Mouse (Mus musculus) embryonic fibroblast, embryonic 13.5 days (primary cell): ENCODE results near the gene Olfr555. TPM values are rescaled to one million over a fixed set of nuclear protein-coding genes. Genes with fewer than 3 reads are reported as not detected.

Experiments
- H3K27ac ChIP-seq: 2 replicates; pipeline ENCODE4 v1.5.1; 2012; ENCODE audit warnings: low read length, control low read depth, inconsistent platforms; ENCODE audit not compliant: insufficient read depth
- H3K4me1 ChIP-seq: 2 replicates; pipeline ENCODE4 v1.6.1; 2011; ENCODE audit warnings: low read length; ENCODE audit not compliant: control insufficient read depth, insufficient read depth
- H3K4me3 ChIP-seq: 2 replicates; pipeline ENCODE4 v1.5.1; 2011; ENCODE audit warnings: mild to moderate bottlenecking, control low read depth, low read length; ENCODE audit not compliant: insufficient read depth
- CTCF ChIP-seq: IDR thresholded peaks from 2 replicates; pipeline ENCODE4 v1.5.1; 2011; ENCODE audit warnings: mild to moderate bottlenecking, control low read depth, low read length, moderate library complexity, borderline replicate concordance; ENCODE audit not compliant: insufficient read depth
- POLR2A ChIP-seq: IDR thresholded peaks from 2 replicates; pipeline ENCODE4 v1.6.1; 2011; ENCODE audit warnings: low read depth, mild to moderate bottlenecking, control low read depth, low read length, moderate library complexity
- polyA plus RNA-seq: library from polyadenylated mRNA; stranded (reverse); fragments of >200 nt; gene quantifications from 2 replicates; pipeline ENCODE4 v1.2.4, GENCODE M21; 2011; ENCODE audit warnings: low read depth; ENCODE audit not compliant: missing spikeins, insufficient read length

Olfr555 gene
- polyA plus RNA-seq, 1 experiment = not detected

DNA sequence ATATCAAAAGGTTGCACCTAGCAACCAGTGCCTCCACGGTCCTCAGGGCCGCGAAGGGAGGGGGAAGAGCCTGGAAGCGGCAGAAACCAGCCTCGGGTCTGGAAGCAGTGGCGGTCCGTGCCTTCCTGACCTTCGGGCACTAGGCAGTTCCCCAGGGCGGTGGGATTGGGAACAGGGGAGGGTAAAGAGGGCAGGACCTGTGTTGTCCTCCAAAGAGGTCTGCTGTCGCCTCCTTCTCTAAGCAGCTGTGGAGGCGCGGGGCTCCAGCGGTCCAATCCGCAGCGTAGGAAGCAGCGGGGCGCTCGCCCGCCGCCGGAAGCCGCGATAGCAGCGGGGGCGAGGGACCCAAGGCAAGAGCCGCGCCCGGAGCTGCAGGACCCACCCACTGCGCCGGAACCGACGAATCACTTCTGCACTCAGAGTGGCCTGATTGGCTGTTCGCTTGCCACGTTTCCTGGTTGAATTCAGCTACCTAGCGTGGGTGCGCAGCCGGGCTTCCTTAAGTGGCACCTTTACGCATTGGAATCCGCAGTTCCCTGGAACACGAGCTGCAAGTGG lies 28.4 kb downstream of the Olfr555 start, which contains the start of gene Trim68:
Gene Trim68, minus strand, starts transcription at position 384 of the 558 bp plus-strand sequence.
- TF ChIP-seq CTCF (no peak), POLR2A (peak; percentile 63)
- Histone ChIP-seq H3K27ac (peak within 1 kb of the TSS; percentile 54; the same call in 1 of the 2 replicates), H3K4me1 (no peaks in the 10 kb centered on the region), H3K4me3 (peak within 1 kb of the TSS; percentile 66)

DNA sequence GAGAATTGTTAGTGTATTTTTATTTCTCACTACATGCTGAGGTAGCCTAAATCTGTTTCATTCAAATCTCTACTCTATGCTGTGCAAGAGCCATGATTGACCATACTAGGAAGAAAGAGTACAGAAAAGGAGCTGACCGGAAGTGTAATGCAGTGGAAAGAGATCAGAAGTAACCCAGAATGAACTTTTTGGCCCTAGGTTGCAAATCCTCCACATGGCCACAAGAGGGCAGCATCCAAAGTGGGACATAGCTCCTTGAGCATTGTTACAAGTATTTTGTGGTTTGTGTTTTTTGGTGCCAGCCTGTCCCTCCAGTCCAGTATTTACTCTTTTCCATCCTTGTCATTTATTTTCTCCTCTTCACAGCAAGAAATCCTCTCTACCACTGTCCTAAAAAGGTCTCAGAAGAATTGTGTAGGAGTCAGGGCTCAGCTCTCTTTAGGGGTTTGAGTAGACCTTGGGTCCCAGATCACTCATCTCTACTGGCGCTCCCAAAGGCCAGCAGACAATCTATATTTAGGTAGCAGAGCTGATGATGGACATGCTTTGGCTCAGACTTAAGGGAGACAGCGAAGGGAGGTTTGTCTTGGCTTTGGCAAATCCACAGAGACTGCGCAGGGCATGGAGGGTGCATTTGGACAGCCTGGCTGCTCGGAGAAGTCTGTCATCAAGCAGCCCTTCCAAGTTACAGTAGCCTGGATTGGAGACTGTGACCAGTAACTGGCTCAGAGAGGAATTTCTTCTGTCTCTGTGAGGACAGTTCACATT lies 36.9 kb downstream of the Olfr555 start, which contains the start of gene Olfr557:
Gene Olfr557, plus strand, starts transcription at position 553 of the 768 bp plus-strand sequence.
- Histone ChIP-seq H3K4me3 (no peak within 1 kb of the TSS), H3K4me1 (no peaks in the 10 kb centered on the region), H3K27ac (no peak within 1 kb of the TSS)
- peak; percentile 30; the same call in 1 of the 2 replicates for TF ChIP-seq CTCF
- no peak for TF ChIP-seq POLR2A

DNA sequence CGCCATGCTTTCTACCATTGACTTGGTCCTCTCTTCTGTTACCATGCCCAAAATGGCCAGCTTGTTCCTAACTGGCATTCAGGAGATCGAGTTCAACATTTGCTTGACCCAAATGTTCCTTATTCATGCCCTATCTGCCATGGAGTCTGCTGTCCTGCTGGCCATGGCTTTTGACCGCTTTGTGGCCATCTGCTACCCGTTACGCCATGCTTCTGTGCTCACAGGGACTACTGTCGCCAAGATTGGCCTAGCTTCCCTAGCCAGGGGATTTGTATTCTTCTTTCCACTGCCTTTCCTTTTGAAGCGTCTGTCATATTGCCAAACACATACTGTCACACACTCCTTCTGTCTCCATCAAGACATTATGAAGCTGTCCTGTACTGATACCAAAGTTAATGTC lies 39.8 kb downstream of the Olfr555 start:
- Histone ChIP-seq H3K4me1 (no peaks in the 10 kb centered on the region), H3K27ac (no peak overlapping the region), H3K4me3 (no peak overlapping the region)
- TF ChIP-seq CTCF (no peak), POLR2A (no peak)

DNA sequence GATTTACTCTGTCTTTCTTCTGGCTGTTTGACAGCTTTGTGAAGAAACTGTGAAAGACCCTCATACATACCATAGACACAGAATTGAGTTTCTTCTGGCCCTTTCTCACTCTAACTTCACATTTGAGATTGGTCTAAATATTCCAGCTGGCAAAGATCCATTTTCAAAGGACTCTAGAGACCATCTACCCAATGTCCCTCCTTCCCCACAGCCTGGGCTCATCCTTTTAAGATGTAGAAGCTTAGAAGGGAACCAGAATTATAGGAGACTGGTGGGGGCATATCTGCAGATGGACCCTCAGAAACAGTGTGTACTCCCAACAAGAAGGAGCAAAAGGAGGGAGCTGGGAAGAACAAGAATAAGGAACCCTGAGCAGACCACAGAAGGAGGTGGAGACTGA lies 43.3 kb downstream of the Olfr555 start, which contains the start of gene Olfr558:
Gene Olfr558, plus strand, starts transcription at position 301 of the 400 bp plus-strand sequence.
- no peak within 1 kb of the TSS for H3K27ac ChIP-seq
- TF ChIP-seq POLR2A (no peak), CTCF (no peak)
- H3K4me1 ChIP-seq = no peaks in the 10 kb centered on the region
- no peak within 1 kb of the TSS for H3K4me3 ChIP-seq

Other genes with a start within 250 kb of the Olfr555 start
- 167 and 222 TPM in 2 replicates for gene Rrm1, start 217.1 kb upstream of the Olfr555 start, polyA plus RNA-seq
- not detected in 2 replicates for gene Olfr543, start 177.1 kb upstream of the Olfr555 start, polyA plus RNA-seq
- not detected in 2 replicates for gene Olfr544, start 170.5 kb upstream of the Olfr555 start, polyA plus RNA-seq
- gene Olfr545, start 159.2 kb upstream of the Olfr555 start, polyA plus RNA-seq = not detected in 2 replicates
- gene Olfr547, start 124.1 kb upstream of the Olfr555 start, polyA plus RNA-seq = not detected in 2 replicates
- not detected in 2 replicates for gene Olfr548-ps1, start 117.9 kb upstream of the Olfr555 start, polyA plus RNA-seq
- not detected in 2 replicates for gene Olfr549, start 109.0 kb upstream of the Olfr555 start, polyA plus RNA-seq
- 8.4 and 8.8 TPM in 2 replicates for gene Trim21, start 93.3 kb upstream of the Olfr555 start, polyA plus RNA-seq
- gene Olfr550, start 87.4 kb upstream of the Olfr555 start, polyA plus RNA-seq = not detected in 2 replicates
- gene Olfr551, start 66.9 kb upstream of the Olfr555 start, polyA plus RNA-seq = not detected in 2 replicates
- gene Olfr552, start 61.1 kb upstream of the Olfr555 start, polyA plus RNA-seq = not detected in 2 replicates
- gene Olfr553, start 40.6 kb upstream of the Olfr555 start, polyA plus RNA-seq = not detected in 2 replicates
- gene Olfr554, start 20.4 kb upstream of the Olfr555 start, polyA plus RNA-seq = not detected in 2 replicates
- not detected in 2 replicates for gene Olfr556, start 6.1 kb downstream of the Olfr555 start, polyA plus RNA-seq
- 10.0 and 10.6 TPM in 2 replicates for gene Trim68, start 28.5 kb downstream of the Olfr555 start, polyA plus RNA-seq
- not detected in 2 replicates for gene Olfr557, start 37.1 kb downstream of the Olfr555 start, polyA plus RNA-seq
- gene Olfr558, start 43.4 kb downstream of the Olfr555 start, polyA plus RNA-seq = not detected in 2 replicates
- gene Olfr33, start 60.2 kb downstream of the Olfr555 start, polyA plus RNA-seq = not detected in 2 replicates
- gene Olfr559, start 68.7 kb downstream of the Olfr555 start, polyA plus RNA-seq = not detected in 2 replicates
- not detected in 2 replicates for gene Olfr560, start 100.5 kb downstream of the Olfr555 start, polyA plus RNA-seq
- not detected in 2 replicates for gene Olfr78, start 100.6 kb downstream of the Olfr555 start, polyA plus RNA-seq
- not detected in 2 replicates for gene Olfr561, start 112.4 kb downstream of the Olfr555 start, polyA plus RNA-seq
- gene Olfr564, start 144.7 kb downstream of the Olfr555 start, polyA plus RNA-seq = not detected in 2 replicates
- gene Olfr566, start 199.9 kb downstream of the Olfr555 start, polyA plus RNA-seq = not detected in 2 replicates
- not detected in 2 replicates for gene Olfr568, start 218.3 kb downstream of the Olfr555 start, polyA plus RNA-seq
- not detected in 2 replicates for gene Olfr569, start 232.1 kb downstream of the Olfr555 start, polyA plus RNA-seq
- gene Olfr570, start 235.8 kb downstream of the Olfr555 start, polyA plus RNA-seq = not detected in 2 replicates